Mouse (Mus musculus) spleen, embryonic (tissue): ENCODE measurements around the gene Olfr1028.

Experiments used
- CTCF ChIA-PET: fragments of 350-600 bp; sonication (Branson Sonifier 250); formaldehyde crosslinking; loops from one replicate; lab custom pipeline; 2022; lab: Charles Lee

Gene Olfr1028

GRCm38 (mm10) chr2:85950137-85950536, at the start of gene Olfr1028:
Olfr1028 (plus strand) TSS chr2:85950437.
- CTCF ChIA-PET = no interaction called here

DNA sequence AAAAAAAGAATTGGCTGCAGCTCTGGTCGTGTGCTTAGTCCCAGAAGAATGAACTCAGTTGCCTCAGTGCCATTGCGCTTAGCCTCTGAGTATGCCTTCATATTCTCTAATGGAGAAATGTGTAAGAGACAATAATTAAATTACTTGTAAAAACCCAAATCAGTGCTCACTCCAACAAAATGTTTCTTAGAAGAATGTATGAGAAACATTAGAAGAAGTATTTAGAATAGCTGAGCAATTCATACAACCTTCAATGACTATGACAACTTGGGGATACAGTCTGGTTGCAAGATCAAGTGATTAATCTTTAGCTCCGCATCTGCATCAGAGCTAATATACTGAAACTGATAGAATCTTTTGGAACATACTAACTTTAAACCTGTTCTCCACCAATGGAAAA, 45.3 kb upstream of the Olfr1028 start, which contains the start of gene Olfr1024:
Gene Olfr1024, minus strand, starts transcription at position 101 of the 400 bp plus-strand sequence.
- CTCF ChIA-PET = no interaction called here

DNA sequence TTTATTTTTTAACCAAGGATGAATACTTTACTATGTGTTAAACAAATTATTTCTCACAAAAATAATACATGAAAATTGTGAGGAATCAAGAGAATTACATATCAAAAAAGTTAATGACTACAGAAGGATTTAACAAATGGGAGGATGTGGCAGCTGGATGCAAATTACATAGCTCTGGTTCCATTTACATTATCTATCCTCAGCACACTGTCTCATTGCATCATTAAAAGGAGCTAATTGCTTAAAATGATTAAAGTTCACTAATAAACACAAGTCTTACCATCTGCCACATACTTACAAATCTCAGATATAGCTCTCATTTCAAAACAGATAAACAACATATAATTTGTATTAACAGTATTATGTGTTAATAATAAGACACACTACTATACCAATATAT, 37.0 kb upstream of the Olfr1028 start:
- CTCF ChIA-PET = no interaction called here

GRCm38 (mm10) chr2:85914893-85915292, 35.3 kb upstream of the Olfr1028 start, which contains the start of gene Olfr1025-ps1:
Olfr1025-ps1 (plus strand) TSS chr2:85915193.
- CTCF ChIA-PET = no interaction called here

GRCm38 (mm10) chr2:85921258-85921657, 29.0 kb upstream of the Olfr1028 start, which contains the start of gene Olfr1026:
Olfr1026 (plus strand) TSS chr2:85921558.
- CTCF ChIA-PET = no interaction called here

GRCm38 (mm10) chr2:85973595-85973994, 23.4 kb downstream of the Olfr1028 start, which contains the start of gene Olfr1029:
Olfr1029 (plus strand) TSS chr2:85973895.
- CTCF ChIA-PET = no interaction called here

- CTCF ChIA-PET = no interaction called here
Measured at GRCm38 (mm10) chr2:85978976-85979375, 28.7 kb downstream of the Olfr1028 start, which contains the start of gene Olfr1030. Olfr1030 (plus strand) TSS chr2:85979276.

- CTCF ChIA-PET = no interaction called here
Measured at GRCm38 (mm10) chr2:85990004-85990403, 39.8 kb downstream of the Olfr1028 start, which contains the start of gene Olfr1031. Olfr1031 (plus strand) TSS chr2:85990304.
